Mouse (Mus musculus): ENCODE measurements around the gene Serping1. TPM values are rescaled to one million over a fixed set of nuclear protein-coding genes. Genes with fewer than 3 reads are reported as not detected.
A peak's percentile ranks its signal among the peaks of the same experiment; 100 is the strongest.

Gene Serping1
- polyA plus RNA-seq, 1 experiment from 2014 or later, result 63.0 TPM

GRCm38 (mm10) chr2:84793154-84793553, 17.9 kb upstream of the Serping1 start:
- H3K4me3 ChIP-seq (ENCODE audit: low read depth, low read length), result no peak overlapping the region
- ATAC-seq (ENCODE audit: low read depth) (no peak), DNase-seq (ENCODE audit: low spot score) (no peak)
- no peak overlapping the region for H3K9ac ChIP-seq (ENCODE audit: low read depth, low read length)
- no peaks in the 10 kb centered on the region; the same call in 1 of the 2 replicates for H3K4me1 ChIP-seq (ENCODE audit: control insufficient read depth, insufficient read depth, low read length)
- H3K27ac ChIP-seq (replicated peaks; ENCODE audit: low read depth, low read length), result no peak overlapping the region
- H3K9me3 ChIP-seq (ENCODE audit: control insufficient read depth, low read length), result no peaks in the 10 kb centered on the region
- WGBS, result 91% methylated on average over 3 of the region's 3 CpGs
- no peak overlapping the region for H3K4me2 ChIP-seq (ENCODE audit: low read depth, low read length)
- H3K27me3 ChIP-seq (replicated peaks; ENCODE audit: control insufficient read depth, insufficient read depth, low read length), result no peaks in the 10 kb centered on the region
- no peaks in the 10 kb centered on the region for H3K36me3 ChIP-seq (ENCODE audit: control insufficient read depth, insufficient read depth, low read length)

DNA sequence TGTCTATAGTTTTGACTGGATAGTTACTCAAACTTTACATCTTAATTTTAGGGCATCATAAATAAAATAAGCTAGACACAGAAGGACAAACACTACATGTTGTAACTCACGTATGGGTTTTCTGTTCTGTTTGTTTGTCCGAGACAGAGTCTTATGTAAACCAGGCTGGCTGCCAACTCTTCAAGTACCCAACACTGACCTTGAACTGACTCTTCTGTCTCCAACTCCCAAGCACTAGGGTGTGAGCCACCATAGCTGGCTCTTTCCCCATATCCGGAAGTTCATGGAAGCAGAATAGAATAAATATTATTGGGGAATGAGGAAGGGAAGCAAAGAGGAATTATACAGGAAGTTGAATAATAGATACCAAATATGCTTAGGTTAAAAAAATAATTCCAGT, 17.3 kb upstream of the Serping1 start:
- WGBS, result 80% methylated on average over 3 of the region's 3 CpGs
- no peak overlapping the region for H3K4me2 ChIP-seq (ENCODE audit: low read depth, low read length)
- DNase-seq (ENCODE audit: low spot score), result no peak
- no peaks in the 10 kb centered on the region for H3K36me3 ChIP-seq (ENCODE audit: control insufficient read depth, insufficient read depth, low read length)
- H3K27me3 ChIP-seq (replicated peaks; ENCODE audit: control insufficient read depth, insufficient read depth, low read length), result no peaks in the 10 kb centered on the region
- H3K9ac ChIP-seq (ENCODE audit: low read depth, low read length), result no peak overlapping the region
- no peaks in the 10 kb centered on the region; the same call in 1 of the 2 replicates for H3K4me1 ChIP-seq (ENCODE audit: control insufficient read depth, insufficient read depth, low read length)
- no peak overlapping the region for H3K4me3 ChIP-seq (ENCODE audit: low read depth, low read length)
- ATAC-seq (ENCODE audit: low read depth), result no peak
- H3K27ac ChIP-seq (replicated peaks; ENCODE audit: low read depth, low read length), result no peak overlapping the region
- no peaks in the 10 kb centered on the region for H3K9me3 ChIP-seq (ENCODE audit: control insufficient read depth, low read length)

DNA sequence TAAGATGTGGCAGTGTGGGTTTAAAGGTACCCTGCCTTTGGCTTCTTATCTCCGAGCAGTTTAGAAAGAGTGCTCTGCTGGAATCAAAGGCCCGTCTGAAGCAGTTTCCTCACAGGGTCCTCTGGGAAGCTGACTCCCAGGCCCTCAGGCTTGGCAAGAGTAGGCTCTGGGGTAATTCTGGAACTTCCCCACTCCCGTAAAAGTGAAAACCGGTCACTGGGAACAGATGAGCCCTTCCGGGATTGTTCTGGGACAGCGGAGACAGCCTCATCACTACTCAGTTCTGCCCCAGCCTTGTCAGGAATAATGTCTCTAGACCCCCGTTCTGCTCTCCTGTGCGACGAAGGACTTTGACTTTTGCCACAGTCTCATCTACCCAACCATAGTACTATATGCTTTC, 15.2 kb upstream of the Serping1 start:
- H3K4me2 ChIP-seq (ENCODE audit: low read depth, low read length), result no peak overlapping the region
- H3K9ac ChIP-seq (ENCODE audit: low read depth, low read length), result no peak overlapping the region
- H3K4me3 ChIP-seq (ENCODE audit: low read depth, low read length), result no peak overlapping the region
- no peaks in the 10 kb centered on the region for H3K27me3 ChIP-seq (replicated peaks; ENCODE audit: control insufficient read depth, insufficient read depth, low read length)
- no peaks in the 10 kb centered on the region for H3K9me3 ChIP-seq (ENCODE audit: control insufficient read depth, low read length)
- H3K4me1 ChIP-seq (ENCODE audit: control insufficient read depth, insufficient read depth, low read length), result no peaks in the 10 kb centered on the region; the same call in 1 of the 2 replicates
- no peaks in the 10 kb centered on the region for H3K36me3 ChIP-seq (ENCODE audit: control insufficient read depth, insufficient read depth, low read length)
- H3K27ac ChIP-seq (replicated peaks; ENCODE audit: low read depth, low read length), result no peak overlapping the region
- 52% methylated on average over 9 of the region's 9 CpGs for WGBS
- no peak for DNase-seq (ENCODE audit: low spot score)
- no peak for ATAC-seq (ENCODE audit: low read depth)

DNA sequence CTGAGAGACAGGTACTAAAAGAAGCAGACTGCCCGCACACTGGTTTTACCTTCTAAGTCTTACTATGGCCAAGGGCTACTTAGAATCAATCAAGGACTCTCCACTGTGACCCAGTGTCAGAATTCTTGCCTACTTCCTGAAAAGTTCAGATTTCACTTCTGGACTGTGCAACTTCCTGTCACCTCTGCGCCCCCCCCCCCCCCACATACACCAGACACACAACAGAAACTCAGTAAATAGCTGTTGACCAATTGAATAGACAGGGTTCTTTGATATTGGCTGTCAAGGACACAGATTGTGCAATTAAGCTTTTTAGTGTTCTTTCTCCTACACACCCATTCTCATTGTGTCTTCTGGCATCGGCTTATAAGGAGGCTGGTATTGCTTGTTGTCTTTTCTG, 13.1 kb upstream of the Serping1 start:
- DNase-seq (ENCODE audit: low spot score) (no peak), ATAC-seq (ENCODE audit: low read depth) (no peak)
- H3K4me2 ChIP-seq (ENCODE audit: low read depth, low read length), result no peak overlapping the region
- H3K4me1 ChIP-seq (ENCODE audit: control insufficient read depth, insufficient read depth, low read length), result no peaks in the 10 kb centered on the region; the same call in 1 of the 2 replicates
- H3K36me3 ChIP-seq (ENCODE audit: control insufficient read depth, insufficient read depth, low read length), result no peaks in the 10 kb centered on the region
- H3K9me3 ChIP-seq (ENCODE audit: control insufficient read depth, low read length), result no peaks in the 10 kb centered on the region
- H3K27ac ChIP-seq (replicated peaks; ENCODE audit: low read depth, low read length), result no peak overlapping the region
- H3K9ac ChIP-seq (ENCODE audit: low read depth, low read length), result no peak overlapping the region
- 68% methylated on average over 3 of the region's 3 CpGs for WGBS
- no peaks in the 10 kb centered on the region for H3K27me3 ChIP-seq (replicated peaks; ENCODE audit: control insufficient read depth, insufficient read depth, low read length)
- no peak overlapping the region for H3K4me3 ChIP-seq (ENCODE audit: low read depth, low read length)

DNA sequence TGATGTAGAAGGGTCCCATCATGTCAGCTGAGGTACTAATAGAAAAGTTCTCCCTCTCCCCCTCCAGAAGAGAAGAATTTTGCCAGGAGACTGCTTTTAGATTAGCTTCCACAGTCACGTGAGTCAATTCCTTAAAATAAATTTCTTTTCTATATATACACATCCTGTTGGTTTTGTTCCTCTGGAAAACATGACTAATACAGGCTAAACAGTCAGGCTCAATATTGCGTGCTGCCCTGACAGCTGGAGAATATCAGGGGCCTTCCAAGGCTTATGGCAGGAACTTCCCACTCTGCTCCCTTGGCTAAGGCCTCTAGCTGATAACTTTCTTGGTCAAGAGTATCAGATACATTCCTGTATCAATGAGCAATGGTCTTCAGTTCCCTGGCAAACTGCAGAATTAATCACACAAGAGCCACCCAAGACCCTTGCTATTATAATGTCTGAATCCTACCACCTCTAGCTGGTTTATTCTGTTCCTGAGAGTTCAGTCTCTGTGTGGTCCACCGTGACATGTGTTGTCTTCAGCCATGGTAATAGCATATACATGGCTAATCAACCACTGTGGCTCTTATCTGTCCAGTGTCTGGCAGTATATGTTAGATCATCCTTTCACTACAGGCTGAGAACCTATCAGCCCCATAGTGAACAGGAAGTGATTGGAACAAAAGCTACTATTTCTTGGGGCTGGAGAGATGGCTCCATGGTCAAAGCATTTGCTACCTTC, 8.8 kb upstream of the Serping1 start:
- Histone ChIP-seq H3K36me3 (ENCODE audit: control insufficient read depth, insufficient read depth, low read length) (no peaks in the 10 kb centered on the region), H3K4me2 (ENCODE audit: low read depth, low read length) (no peak overlapping the region), H3K9me3 (ENCODE audit: control insufficient read depth, low read length) (no peaks in the 10 kb centered on the region), H3K27me3 (replicated peaks; ENCODE audit: control insufficient read depth, insufficient read depth, low read length) (no peaks in the 10 kb centered on the region), H3K4me3 (ENCODE audit: low read depth, low read length) (no peak overlapping the region), H3K9ac (ENCODE audit: low read depth, low read length) (no peak overlapping the region), H3K4me1 (ENCODE audit: control insufficient read depth, insufficient read depth, low read length) (no peaks in the 10 kb centered on the region), H3K27ac (replicated peaks; ENCODE audit: low read depth, low read length) (no peak overlapping the region)
- DNase-seq (ENCODE audit: low spot score) (no peak), ATAC-seq (ENCODE audit: low read depth) (no peak)
- WGBS, result 73% methylated on average over 3 of the region's 3 CpGs

- ATAC-seq (ENCODE audit: low read depth) (no peak), DNase-seq (ENCODE audit: low spot score) (no peak)
- H3K4me2 ChIP-seq (ENCODE audit: low read depth, low read length), result no peak overlapping the region
- H3K9me3 ChIP-seq (ENCODE audit: control insufficient read depth, low read length), result no peaks in the 10 kb centered on the region
- 93% methylated on average over 1 of the region's 1 CpGs for WGBS
- no peak overlapping the region for H3K27ac ChIP-seq (replicated peaks; ENCODE audit: low read depth, low read length)
- no peak overlapping the region for H3K9ac ChIP-seq (ENCODE audit: low read depth, low read length)
- no peaks in the 10 kb centered on the region for H3K4me1 ChIP-seq (ENCODE audit: control insufficient read depth, insufficient read depth, low read length)
- no peaks in the 10 kb centered on the region for H3K27me3 ChIP-seq (replicated peaks; ENCODE audit: control insufficient read depth, insufficient read depth, low read length)
- no peaks in the 10 kb centered on the region for H3K36me3 ChIP-seq (ENCODE audit: control insufficient read depth, insufficient read depth, low read length)
- no peak overlapping the region for H3K4me3 ChIP-seq (ENCODE audit: low read depth, low read length)
Observed at GRCm38 (mm10) chr2:84783315-84783714, 8.1 kb upstream of the Serping1 start.

GRCm38 (mm10) chr2:84779210-84779609, 4.0 kb upstream of the Serping1 start:
- DNase-seq (ENCODE audit: low spot score) (no peak), ATAC-seq (ENCODE audit: low read depth) (no peak)
- Histone ChIP-seq H3K9ac (ENCODE audit: low read depth, low read length) (no peak overlapping the region), H3K9me3 (ENCODE audit: control insufficient read depth, low read length) (no peaks in the 10 kb centered on the region), H3K4me3 (ENCODE audit: low read depth, low read length) (no peak overlapping the region), H3K4me1 (ENCODE audit: control insufficient read depth, insufficient read depth, low read length) (peaks cover 5% of the 10 kb centered on the region), H3K36me3 (ENCODE audit: control insufficient read depth, insufficient read depth, low read length) (no peaks in the 10 kb centered on the region), H3K4me2 (ENCODE audit: low read depth, low read length) (no peak overlapping the region), H3K27ac (replicated peaks; ENCODE audit: low read depth, low read length) (no peak overlapping the region), H3K27me3 (replicated peaks; ENCODE audit: control insufficient read depth, insufficient read depth, low read length) (no peaks in the 10 kb centered on the region)
- 51% methylated on average over 6 of the region's 6 CpGs for WGBS

DNA sequence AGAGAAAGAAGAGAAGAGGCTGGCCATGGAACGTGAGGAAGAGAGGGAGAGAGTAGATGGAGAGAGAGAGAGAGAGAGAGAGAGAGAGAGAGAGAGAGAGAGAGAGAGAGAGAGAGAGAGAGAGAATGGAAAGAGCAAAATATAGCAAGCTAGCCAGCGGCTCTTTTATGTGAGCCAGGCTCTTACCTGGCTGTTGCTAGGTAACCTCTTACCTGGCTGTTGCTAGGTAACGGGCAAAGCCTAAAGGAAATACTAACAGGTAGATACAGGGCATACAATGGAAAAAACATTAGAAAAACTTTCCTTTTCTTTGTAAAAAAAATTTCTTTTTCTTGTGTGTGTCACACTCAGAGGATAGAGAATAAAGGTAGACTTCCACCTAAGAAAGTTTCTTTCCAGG, 2.5 kb upstream of the Serping1 start:
- H3K4me2 ChIP-seq (ENCODE audit: low read depth, low read length), result no peak overlapping the region
- no peaks in the 10 kb centered on the region for H3K36me3 ChIP-seq (ENCODE audit: control insufficient read depth, insufficient read depth, low read length)
- 51% methylated on average over 3 of the region's 3 CpGs for WGBS
- no peak for ATAC-seq (ENCODE audit: low read depth)
- H3K4me3 ChIP-seq (ENCODE audit: low read depth, low read length), result no peak overlapping the region
- no peaks in the 10 kb centered on the region for H3K9me3 ChIP-seq (ENCODE audit: control insufficient read depth, low read length)
- peak; percentile 60 for DNase-seq (ENCODE audit: low spot score)
- no peak overlapping the region for H3K9ac ChIP-seq (ENCODE audit: low read depth, low read length)
- no peak overlapping the region for H3K27ac ChIP-seq (replicated peaks; ENCODE audit: low read depth, low read length)
- H3K4me1 ChIP-seq (ENCODE audit: control insufficient read depth, insufficient read depth, low read length), result peaks cover 5% of the 10 kb centered on the region
- H3K27me3 ChIP-seq (replicated peaks; ENCODE audit: control insufficient read depth, insufficient read depth, low read length), result no peaks in the 10 kb centered on the region

- no peak for ATAC-seq (ENCODE audit: low read depth)
- peak overlapping the region; percentile 66; the same call in 1 of the 2 replicates for H3K4me2 ChIP-seq (ENCODE audit: low read depth, low read length)
- H3K4me3 ChIP-seq (ENCODE audit: low read depth, low read length), result no peak overlapping the region
- peaks cover 5% of the 10 kb centered on the region for H3K4me1 ChIP-seq (ENCODE audit: control insufficient read depth, insufficient read depth, low read length)
- no peaks in the 10 kb centered on the region for H3K27me3 ChIP-seq (replicated peaks; ENCODE audit: control insufficient read depth, insufficient read depth, low read length)
- H3K36me3 ChIP-seq (ENCODE audit: control insufficient read depth, insufficient read depth, low read length), result no peaks in the 10 kb centered on the region
- peak; percentile 8 for DNase-seq (ENCODE audit: low spot score)
- WGBS, result 77% methylated on average over 6 of the region's 6 CpGs
- no peak overlapping the region for H3K9ac ChIP-seq (ENCODE audit: low read depth, low read length)
- H3K9me3 ChIP-seq (ENCODE audit: control insufficient read depth, low read length), result no peaks in the 10 kb centered on the region
- peak overlapping the region; percentile 40 for H3K27ac ChIP-seq (replicated peaks; ENCODE audit: low read depth, low read length)
Observed at GRCm38 (mm10) chr2:84775665-84776064, 421 bp upstream of the Serping1 start.

Measured in embryonic facial prominence, embryonic 14.5 days (tissue).